Mouse (Mus musculus) R1 (cell line): ENCODE results near the gene Homez.

Experiments
- DNase-seq: peaks from one replicate; pipeline ENCODE4 v3.0.0-alpha.2; 2018; ENCODE audit warnings: low read depth, low spot score

Homez gene

DNA sequence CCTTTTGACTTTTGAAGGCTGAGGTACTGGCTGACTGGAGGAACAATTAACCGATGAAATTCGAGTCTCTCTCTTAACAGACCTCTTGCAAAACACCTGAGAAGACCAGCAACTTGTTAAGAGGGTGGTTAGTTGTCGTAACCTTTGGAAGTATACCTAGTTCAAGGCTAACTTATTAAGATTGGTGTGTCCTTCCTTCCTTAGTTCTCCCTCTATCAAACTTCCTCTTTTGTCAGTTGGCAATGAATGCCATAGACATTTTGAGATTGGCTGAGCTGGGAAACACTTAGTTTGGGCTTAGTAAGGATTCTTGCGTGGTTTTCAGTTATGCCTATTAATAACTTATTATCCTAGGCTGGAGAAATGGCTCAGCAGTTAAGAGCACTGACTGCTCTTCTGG is 2.7 kb downstream of the Homez start:
- no peak for DNase-seq

GRCm38 (mm10) chr14:54866936-54867335 is 3.8 kb downstream of the Homez start:
- peak; percentile 78 for DNase-seq

DNA sequence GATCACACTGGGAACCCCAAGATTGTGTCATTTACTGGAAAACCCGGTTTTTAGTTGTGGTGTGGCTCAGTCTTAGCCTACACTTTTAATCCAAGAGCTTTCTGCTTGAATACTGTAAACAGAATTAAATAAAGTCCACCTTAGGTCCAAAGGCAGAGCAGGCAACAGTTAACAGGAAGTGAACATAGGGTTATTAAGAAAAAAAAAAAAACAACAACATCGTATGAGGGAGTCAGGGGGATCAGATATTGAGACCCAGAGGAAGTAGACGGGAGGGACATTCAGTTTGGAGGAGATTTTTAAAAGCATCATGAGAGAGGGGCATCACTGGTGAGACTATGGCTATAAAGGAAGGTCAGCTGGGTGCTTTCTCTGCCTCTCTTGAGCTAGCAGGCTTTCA is 4.5 kb downstream of the Homez start:
- no peak for DNase-seq

DNA sequence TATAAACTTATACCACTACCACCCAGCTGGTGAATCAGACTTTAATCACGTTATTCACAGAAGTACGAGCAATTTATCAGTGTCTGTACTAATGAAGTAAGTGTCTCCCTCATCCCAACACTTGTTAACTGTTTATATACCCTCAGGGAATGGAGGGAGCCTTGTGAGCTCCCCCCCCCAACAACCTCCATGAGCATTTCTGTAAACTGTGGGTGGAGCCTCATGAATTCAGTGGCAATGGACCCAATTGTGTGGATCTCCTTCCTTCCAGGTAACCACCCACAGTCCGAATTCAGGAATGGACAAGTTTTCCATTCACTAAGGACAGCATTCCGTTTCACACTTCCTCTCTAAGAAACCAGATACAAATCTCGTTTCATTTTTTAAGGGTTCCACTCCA is 5.1 kb downstream of the Homez start:
- no peak for DNase-seq

DNA sequence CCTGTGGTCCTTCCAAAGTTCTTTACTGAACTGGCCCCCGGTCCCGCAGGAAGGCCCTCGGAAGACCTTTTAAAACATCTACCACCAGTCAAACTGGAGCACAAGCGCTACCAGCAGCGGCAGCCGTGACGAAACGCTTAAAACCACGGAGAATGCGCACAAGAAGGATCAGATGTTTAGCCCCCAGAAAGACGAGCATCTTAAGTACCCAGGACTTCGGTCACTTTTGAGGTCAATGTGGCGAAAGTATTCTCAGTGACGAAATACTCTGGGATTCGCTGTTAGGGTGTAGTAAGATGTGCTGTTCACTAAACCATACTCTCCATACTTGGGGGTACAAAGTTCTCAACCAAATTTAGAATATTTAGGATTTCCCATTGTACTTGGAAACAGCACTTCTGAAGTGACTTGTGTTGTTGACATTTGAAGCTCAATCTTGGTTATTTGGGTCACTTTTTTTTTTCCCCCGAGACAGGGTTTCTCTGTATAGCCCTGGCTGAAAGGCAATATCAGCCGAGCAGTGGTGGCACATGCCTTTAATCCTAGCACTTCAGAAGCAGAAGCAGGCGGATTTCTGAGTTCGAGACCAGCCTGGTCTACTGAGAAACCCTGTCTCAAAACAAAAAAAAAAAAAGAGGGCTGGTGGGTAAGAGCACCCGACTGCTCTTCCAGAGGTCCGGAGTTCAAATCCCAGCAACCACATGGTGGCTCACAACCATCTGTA is 6.3 kb downstream of the Homez start:
- DNase-seq, result no peak

DNA sequence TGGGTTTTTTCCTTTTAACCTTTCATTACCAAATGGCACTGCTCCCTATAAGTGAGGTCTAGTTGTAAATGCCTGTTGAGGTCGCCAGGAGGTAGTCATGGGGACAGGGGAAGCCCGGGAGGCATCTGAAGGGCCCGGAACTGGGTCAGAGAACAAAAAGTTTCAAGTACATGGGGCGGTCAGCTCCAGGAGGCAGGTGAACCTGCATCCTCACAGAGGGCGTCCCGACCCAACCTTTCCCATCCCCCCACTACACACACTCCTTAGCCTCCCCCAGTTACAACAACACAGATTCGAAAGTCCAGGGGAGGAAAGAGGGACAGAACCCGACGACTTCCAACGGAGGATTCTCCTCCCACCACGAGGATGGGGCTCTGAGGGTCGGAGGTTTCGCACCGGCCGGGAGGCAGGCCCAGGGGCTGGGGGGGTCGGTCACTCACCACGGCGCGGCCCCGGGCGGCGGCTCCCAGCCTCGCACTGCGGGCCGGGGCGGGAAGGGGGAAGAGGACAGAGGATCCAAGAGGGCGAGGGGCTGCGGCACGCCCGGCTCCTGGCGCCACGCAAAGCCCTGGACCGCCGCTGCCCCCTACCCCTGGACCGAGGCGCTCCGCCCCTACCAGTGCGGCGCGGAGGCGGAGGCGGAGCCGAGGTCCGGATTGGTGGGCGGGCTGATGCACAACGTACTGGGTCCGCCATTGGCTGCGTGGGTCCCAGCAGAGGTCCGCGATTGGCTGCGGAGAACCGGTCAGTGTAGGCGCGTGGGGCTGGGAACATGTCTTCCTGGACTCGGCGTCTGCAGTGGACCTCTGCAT is 7.1 kb downstream of the Homez start:
- DNase-seq, result peak; percentile 88

DNA sequence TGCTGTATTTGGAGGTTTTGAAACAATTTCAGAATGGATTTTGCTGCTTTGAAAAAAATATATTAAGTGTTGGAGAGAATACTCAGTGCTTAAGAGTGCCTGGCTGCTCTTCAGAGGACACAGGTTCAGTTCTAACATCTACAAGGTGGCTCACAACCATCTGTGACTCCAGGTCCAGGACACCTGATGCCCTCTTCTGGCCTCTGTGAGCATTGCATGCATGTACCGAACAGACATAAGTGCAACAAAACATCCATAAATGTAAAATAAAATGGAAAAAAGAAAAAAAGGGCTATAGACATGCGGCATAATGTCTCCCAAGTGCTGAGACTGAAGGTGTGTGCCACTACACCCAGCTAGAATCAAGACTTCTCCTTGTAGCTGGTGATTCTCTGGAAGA is 10.2 kb downstream of the Homez start:
- DNase-seq, result peak; percentile 51

GRCm38 (mm10) chr14:54857891-54858290 is 12.9 kb downstream of the Homez start:
- DNase-seq, result no peak

GRCm38 (mm10) chr14:54856703-54857102 is 14.1 kb downstream of the Homez start:
- no peak for DNase-seq

DNA sequence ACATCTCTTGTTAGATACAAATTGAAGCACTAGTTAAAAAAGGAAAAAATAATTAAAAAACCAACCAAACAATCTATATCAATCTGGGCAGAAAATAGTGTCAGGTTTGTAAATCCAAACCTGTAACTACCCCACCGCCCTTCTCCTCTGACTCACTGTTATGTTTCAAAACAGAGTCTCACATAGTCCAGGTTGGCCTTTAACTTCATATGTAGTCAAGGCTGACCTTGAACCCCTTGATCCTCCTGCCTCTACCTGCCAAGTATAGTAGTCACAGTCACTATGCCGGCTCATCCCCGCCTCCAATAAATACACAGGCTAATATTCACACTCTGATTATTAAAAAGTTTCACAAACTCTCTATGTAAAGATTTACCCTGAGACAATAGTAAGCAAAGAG is 15.0 kb downstream of the Homez start:
- no peak for DNase-seq

DNA sequence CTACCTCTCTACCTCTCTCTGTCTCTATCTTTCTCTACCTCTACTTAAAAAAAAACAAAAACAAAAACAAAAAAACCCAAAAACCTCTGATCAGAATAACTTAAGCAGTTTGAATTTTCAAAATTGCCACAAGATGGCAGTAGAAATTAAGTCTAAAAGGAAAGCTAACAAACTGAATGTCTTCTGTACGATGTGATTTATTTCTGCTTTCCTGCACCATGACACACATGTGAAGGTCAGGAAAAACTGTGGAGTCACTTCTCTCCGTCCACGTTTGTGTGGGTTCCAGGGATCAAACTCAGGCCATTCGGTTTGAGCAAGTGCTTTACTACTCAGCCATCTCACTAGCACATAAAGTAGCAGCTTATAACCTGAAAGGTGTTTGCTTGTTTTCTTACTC is 27.3 kb downstream of the Homez start:
- peak; percentile 52 for DNase-seq

GRCm38 (mm10) chr14:54823716-54824115 is 47.0 kb downstream of the Homez start:
- no peak for DNase-seq

DNA sequence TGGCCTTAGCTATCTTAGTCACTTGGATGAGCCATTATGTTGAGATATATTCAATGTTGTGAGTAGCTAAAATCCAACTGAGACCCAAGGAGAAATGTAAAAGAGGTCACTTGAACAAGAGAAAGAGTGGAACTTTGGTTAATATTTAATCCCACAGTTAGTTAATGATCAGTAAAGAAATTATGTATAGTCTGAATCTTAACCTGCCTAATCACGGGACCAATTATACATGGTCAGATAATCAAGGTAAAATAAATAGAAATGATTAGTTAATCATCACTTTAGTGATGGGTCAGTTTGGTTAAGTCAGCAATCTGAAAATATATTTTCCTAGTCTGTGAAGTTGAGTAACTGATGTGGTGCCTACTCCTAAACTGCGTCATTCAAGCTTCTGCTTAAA is 48.5 kb downstream of the Homez start:
- DNase-seq, result no peak

- DNase-seq, result peak; percentile 53
Observed at GRCm38 (mm10) chr14:54817791-54818190, 53.0 kb downstream of the Homez start.

DNA sequence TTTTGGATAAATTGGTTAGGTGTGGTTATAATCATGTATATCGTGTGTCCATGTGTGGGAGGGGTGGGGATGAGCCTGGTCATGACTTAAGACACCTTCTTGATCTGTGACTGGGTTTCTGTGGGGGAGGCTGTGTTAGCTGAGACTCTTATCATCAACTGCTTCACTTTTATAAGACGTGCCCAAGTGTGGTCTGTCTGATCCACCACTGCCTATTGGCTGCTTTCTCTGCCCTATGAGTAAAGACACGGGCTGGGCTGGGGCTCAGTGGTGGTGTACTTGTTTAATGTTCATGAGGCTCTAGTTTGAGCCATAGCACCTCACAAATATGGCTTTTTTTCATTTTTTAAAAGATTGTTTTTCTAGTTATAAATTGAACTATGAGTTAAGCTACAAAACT is 55.0 kb downstream of the Homez start:
- no peak for DNase-seq

DNA sequence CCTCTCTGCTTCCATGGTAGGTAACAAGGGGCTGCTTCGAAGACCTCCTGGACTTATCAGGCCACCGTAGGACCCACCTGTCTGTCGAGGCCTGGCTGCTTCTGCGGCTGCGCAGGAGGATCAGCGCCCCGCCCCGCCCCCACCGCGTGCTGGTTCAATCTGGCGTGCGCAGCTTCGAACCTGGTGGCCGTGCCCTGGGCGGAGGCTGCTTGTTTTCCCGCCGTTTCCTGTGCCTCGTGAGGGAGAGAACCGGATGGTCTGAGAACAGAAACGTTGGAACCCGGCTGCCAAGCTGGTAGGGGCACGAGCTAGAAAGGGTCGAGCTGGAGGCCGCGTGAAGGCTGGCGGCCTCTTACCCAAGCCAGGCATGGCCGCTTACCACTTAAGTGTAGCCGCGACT is 56.8 kb downstream of the Homez start, which contains the start of gene Rnf212b:
Rnf212b (plus strand) TSS at position 151 of the 400 bp plus-strand sequence.
- peak; percentile 74 for DNase-seq

- DNase-seq, result no peak
Observed at GRCm38 (mm10) chr14:54809668-54810033, 61.1 kb downstream of the Homez start.

DNA sequence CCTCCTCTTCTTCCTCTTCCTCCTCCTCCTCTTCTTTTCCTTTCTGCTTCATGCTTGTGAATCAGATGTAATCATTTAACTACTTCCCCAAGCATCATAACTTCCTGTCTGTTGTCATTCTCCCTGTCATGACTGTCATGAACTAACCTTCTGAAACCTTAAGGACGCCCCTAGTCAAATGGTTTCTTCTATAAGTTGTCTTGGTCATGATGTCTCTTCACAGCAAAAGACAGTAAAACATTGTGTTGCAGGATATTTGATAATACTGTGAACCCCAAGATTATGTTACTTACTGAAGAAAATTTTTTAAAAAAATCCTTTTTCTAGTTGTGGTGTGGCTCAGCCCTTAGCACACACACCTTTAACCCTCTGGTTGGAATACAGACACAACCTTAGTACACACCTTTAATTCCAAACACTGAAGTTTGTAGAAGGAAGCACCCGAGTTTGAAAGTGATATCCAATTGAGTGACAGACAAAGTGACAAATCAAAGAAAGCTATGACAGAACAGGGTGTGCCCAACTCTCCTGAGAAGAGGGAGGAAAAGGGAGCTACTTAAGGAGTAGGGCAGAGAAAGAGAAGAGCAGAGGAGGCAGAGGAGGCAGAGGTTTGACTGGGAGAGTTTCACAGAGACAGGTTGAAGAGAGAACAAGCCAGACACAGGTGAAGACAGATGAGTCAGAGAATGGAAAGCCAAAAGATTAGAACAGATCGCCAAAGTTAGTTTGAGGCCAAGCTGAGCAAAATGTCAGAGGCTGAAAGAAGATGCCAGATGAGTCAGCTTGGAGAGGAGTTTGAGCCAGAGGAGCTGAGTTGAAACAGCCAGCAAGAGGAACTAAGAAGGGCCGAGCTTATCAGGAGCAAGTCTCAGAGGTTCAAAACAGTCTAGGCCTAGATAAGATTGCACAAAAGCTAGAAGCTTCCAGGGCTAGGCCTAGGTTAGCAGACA is 61.8 kb downstream of the Homez start:
- DNase-seq, result peak; percentile 14

DNA sequence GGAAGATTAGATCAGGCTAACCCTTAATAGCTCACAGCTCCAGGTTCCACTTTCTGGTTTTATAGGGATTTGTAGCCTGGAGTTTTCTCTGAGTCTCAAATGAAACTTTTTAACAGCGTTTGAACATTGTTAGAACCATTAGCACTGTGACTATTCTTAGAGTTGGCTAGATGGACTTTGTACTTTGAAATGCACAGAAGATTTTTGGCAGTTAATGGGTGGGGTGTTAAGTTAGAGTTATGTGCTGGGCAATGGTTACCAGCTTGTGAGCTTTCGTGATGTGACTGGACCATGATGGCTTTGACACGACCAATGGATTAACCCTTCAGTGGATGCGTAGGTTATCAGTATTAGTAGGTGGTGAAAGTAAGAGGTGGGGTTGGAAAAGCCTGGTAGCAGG is 64.6 kb downstream of the Homez start:
- no peak for DNase-seq
